Mouse (Mus musculus) MN1 (cell line): ENCODE data around the gene Nfia.
A peak's percentile ranks its signal among the peaks of the same experiment; 100 is the strongest.

Experiments used
- DNase-seq: peaks from one replicate; pipeline ENCODE4 v3.0.0-alpha.2; 2016; ENCODE audit warnings: low spot score

Gene Nfia

DNA sequence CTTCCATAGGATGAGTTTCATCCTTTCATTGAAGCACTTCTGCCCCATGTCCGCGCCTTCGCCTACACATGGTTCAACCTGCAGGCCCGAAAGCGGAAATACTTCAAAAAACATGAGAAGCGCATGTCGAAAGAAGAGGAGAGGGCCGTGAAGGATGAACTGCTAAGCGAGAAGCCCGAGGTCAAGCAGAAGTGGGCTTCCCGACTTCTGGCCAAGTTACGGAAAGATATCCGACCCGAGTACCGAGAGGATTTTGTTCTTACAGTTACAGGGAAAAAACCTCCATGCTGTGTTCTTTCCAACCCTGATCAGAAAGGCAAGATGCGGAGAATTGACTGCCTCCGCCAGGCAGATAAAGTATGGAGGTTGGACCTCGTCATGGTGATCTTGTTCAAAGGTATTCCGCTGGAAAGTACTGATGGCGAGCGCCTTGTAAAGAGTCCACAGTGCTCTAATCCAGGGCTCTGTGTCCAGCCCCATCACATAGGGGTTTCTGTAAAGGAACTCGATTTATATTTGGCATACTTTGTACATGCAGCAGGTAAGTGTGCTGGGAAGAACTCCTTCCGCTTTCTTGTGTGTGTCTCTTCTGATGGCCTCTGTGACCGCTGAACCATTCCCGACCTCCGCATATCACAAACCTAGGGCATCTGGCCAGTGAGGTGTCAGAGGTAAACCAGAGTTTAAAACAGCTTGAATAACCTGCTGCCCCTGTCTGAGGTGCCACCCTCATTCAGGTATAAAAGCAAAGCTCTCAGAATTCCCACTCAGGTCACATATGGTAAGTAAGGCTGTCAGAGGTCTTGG, 10.7 kb downstream of the Nfia start:
- no peak for DNase-seq

DNA sequence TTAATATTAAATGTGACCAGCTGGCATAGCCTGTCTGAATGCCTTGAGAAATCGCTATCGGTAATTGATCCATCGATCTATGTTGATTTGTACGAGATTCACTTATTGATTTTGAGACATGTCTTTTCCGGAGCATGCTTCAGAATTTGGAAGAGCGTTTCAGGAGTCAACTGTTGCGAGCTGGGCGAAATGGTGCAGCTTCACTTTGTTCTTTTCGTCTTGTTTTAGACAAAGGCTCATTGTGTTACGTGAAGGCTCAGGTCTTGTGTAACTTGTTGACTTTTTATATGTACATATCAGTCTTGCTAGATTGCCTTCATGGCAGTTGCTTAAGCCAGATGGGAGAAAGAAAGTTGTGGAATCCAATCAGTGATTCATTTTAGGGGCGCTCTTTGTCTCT, 11.7 kb downstream of the Nfia start:
- no peak for DNase-seq

DNA sequence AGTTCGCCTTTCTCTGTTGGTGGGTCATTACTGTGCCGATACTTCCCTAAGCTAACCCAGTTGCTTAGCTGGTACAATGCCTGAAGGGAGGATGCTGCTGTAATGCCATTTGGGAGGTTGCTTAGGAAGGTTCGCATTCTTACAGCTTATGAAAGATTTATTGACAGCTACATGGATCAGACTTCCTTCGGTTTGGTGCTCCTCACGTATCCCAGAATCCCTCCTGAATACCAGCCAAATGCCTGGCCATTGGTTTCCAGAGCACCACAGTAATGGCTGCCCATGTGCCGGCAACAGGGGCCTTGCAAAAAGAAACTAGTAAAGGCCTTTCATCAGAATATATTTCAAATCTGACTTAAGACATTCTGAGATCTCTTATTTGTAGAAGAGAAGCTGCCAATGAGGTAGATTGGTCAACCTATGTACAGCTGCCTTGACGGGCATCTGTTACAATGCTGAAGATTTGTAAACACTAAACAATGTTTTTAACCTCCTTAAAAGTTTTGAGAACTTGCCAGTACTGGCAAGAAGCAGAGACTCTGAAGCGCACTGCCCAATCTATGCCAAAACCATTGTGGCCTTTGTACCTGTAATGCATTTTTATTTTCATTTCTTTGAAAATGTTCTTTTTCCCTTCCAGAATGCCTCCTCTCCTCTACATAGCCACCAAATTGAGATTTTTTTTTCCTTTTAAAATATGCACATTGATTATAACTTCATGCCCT, 13.2 kb downstream of the Nfia start:
- no peak for DNase-seq

DNA sequence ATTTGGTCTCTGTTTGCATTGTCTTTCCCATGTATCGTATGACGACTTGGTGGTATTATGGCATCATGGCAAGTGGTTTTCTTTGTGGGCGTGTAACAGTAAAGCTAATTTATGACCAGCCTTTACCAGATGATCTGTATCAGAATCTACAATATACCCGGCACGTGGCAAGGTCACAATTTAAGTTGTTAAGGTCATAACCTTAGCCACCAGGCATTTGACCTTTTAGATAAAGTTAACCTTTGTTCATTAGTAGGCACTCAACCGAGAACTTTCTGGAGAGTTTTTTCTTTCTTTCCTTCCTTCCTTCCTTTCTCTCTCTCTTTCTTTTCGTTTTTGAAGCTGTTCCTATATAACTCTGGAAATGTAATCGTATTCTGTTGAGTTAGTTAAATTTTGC, 14.0 kb downstream of the Nfia start:
- DNase-seq: no peak

DNA sequence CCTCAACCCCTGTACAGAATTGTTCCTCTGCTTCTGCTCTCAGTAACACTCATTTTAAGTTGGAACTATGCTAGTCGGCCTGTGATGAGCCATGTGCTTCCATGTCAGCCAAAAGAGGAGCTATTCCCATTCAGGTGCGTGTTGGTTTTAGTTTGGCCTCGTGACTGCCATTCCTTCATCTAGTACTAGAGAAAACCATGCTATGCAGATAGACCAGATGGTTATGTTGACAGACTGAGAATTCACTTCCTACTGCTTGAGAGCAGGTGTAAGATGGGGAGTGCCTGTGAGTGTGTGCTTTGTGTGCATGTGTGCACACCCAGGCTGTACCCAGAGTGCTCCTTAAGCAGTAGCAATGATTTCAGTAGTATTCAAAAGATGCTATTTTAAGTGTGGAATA, 15.0 kb downstream of the Nfia start:
- no peak for DNase-seq

DNA sequence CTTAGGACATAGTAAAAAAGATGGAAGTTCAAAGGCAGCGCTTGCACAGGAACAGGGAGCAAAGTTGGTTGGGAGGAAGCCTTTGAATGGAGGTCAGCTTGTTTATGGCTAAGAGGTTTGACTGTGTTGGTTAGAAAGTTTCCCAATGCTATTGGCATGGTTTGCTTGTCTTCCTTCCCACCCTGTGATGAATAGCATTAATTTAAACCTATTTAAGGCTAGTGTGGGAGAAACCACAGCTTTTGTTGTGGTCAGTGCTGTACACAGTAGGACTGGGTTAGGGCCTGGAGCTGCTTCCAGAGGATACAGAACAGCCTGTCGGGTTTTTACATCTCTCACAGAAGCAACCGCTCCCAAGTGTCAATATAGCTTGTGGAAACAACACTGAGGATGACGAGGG, 16.0 kb downstream of the Nfia start:
- no peak for DNase-seq

DNA sequence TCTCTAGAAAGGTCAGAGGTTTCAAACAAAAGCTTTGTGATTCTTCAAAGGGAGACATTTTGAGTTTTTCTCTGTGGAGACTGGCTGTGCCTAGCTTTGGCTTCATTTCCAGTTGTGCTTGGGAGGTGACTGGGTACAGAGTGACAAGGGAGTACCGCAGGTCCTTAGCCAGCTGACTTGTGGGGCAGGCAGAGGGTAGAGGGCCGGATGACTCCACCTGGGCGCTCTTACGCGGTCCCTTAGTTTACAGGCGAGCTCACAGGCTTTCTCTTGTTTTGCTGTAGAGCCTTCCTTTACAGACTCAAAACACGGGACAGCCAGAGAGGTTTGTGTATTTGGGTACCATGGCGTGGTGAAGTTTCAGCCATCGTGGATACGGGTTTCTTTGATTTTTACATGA, 21.4 kb downstream of the Nfia start:
- DNase-seq: no peak

DNA sequence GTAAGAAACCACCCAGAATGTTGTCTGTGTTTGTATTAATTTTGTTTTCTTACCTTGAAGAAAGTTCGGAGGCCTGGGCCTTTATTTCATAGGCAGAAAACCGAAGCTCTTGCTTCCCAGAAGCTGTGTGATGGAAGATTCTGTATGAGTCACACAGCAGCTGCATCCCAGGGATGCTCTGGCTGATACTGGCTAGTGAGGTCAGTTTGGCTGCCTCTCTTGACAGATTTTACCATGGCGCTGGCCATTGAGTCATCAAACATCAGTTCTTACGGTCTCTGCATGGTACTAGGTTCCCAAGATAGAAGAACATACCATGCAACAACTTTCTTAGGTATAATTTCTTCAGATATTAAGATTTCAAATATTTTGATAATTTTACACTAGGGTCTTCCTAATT, 22.3 kb downstream of the Nfia start:
- peak; percentile 43 for DNase-seq

DNA sequence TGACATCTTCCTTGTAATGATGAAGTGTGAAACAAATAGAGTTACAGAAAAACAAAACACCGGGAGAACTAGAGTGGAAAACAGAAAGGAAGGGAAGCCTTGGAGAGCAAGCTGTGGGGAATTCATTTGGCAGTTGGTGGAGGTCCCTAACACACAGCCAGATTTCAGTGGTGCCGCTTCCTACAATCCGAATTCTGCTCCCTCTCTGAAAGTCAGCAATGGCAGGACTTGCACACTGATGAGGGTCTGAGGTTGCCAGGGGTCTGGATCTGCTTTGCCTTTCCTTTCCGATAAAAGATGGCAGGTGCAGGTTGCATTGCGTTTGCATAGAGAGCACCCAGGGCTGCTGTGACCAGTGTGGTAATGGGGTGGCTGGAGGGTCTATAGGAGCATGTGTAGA, 23.4 kb downstream of the Nfia start:
- no peak for DNase-seq

DNA sequence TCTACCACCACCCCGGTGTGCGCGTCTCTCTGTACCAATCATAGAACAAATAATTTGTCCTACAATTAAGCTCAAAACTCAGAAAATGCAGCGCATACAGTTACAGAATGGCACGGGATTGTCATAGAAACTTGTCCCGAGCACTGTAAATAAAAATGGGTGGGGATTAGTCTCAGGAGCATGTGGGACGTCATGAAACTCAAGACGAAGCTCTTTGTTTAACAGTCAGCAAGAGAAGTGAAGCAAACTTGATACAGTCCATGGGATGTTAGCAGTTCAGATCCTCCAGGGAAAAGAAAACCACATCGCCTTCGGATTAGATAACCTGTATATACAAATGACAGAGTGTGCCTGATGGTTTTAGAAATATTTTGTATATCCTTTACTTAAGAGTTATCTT, 24.0 kb downstream of the Nfia start:
- DNase-seq: no peak

DNA sequence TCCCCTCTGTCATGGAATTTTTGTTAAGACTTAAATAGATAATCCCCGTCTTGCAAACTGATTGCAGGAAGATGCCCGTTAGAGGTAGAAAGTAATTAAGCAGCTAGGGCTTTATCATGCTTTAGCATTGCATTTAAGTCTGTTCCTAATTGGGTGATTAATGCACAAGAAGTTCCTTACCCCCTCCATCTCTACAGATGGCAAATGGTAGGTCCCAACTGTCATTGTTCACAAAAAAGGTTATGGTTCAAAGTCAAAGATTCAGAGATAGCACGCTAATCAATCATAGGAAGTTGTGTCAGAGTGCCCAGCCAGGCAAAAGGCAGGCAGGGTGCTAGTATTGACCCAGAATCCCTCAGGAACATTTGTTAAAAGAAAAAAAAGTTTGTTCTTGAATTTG, 31.3 kb downstream of the Nfia start:
- DNase-seq: no peak

DNA sequence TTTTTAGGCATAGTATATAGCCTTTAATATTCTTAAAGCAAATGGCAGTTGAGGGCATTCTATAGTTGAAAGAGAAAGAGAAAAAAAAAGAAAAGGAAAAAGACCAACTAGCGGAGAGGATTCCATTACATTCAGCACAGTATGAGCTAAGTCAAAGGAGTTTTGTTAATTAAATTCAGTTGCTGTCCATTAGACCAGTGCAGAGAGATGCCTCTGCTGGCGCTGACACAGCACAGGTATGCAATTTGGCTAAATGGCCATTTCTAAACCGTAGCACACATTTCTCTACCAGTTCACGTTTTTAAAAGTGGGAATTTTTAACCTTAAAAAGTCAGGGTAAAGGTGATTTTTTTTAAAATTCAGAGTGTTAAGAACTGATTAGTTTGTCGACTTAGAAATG, 32.1 kb downstream of the Nfia start:
- DNase-seq: no peak

DNA sequence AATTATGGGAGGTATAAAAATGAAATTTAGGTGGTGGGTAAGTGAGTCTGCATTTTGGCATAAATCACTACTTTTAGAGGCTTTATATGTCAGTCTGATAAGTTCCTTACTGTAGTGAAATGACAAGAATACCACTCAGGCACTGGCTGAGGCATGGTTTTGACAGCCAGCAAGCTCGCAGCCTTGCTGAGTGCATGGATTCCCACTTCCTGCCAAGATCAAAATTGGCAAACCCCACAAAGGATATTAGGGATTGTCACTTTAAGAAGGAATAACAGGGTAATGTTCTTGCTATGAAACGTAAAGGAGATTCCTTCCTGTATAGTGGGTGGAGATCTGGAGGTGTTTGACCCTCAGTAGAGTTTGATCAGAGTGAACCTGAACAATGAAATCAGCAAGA, 32.7 kb downstream of the Nfia start:
- no peak for DNase-seq

DNA sequence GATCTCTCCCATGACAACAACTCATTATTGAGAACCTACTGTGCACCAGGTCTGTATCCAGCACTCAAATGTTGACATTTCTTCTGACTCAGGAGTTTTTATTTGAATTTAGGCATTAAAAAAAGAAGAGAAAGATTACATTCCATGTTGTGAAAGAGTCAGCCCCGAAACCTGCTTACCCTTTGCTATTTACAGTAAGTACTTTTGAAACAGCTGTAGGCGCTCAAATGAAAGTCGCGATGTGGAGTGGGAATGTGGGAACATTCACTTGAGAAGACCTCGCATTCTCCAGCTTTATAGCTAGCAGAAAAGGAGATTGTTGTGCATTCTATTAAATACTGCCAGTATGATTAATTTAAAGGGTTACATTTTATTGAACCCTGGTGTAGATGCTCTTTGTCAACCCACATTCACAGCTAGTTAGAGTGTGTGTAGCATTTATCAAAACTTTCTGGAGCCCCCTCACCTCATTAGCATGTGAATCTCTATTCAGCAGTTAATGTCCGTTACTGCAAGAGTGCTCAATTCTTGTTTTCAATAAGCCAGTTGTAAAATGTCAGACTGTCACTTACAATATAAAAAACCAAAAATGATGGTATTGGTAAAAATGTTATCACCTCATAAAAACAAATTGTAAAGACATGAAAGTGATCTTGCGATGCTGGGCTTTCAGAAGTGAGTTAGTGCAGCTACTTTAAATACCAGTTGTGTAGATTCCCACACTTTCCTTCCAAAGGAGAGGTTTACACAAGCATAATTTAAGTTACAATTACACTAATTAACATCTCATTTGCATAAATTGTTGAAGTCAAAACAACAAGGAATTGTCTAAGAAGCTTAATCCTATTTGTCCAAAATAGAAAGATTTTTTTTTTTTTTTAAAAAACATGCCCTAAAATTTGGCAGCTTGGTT, 33.6 kb downstream of the Nfia start:
- DNase-seq: no peak

DNA sequence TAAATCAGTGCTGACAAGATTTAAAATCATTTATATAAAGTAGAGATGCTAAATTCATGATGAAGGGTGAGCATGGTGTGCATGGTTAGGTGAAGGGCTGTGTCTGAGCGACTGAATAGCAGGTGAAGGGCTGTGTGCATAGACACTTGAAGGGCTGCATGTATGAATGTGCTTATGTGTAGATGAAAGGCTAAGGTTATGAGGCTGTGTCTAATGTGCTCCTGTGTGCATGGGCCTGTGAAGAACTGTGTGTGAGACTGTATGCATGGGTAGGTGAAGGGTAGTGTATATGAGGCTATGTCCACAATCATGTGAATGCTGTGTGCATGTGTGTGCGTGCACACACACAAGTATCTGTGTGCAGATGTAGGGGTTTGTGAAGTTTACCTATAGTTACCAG, 34.4 kb downstream of the Nfia start:
- no peak for DNase-seq

DNA sequence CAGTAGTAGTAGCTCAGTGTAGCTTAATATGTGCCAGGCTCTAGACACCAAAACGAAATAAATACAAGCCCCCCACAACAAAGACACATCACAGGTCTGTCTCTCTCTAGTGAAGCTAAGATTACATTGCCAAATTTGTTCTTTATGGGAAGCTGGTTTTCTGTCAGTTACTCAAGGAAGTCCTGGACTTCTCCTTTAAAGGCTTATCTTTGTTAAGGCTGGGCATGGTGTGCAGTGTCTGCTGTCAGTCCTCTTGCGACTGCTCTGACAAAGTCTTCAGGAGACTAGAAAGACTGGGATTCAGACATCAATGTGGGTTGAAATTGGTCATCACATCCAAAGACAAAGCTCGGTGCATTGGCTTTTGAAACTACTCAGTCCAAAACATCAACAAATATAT, 36.4 kb downstream of the Nfia start:
- DNase-seq: no peak

DNA sequence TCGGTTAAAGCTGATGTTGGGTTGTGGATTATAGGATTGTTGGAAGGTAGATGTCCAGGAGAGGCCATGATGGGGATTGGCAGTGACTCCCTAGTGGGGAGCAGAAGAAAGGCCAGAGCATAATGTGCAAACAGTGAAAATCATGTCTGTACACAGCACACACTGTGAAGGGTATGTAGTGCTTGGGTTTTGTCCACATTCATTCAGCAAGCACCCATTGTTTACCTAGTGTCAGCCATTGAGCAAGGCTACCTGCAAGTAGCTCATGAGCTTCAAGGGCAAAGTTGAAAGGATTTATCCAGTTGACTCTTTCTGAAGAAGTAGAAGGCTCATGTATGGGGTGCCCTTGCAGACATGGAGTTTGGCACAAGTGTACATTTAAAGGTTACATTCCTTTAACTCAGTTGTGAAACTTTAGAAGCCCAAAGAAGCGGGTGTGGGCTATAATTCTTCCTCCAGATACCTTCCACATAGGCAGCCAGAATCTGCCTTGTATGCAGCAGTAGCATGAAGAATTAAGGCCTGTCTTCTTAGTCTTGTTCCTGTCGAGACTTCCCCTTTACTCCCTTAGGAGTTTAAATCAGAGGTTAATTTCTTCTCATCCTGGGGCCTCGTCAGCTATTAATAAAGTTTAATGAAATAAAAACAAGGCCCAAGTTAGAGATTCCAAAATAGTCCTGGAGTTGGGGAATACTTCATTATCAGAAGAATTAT, 37.2 kb downstream of the Nfia start:
- no peak for DNase-seq

DNA sequence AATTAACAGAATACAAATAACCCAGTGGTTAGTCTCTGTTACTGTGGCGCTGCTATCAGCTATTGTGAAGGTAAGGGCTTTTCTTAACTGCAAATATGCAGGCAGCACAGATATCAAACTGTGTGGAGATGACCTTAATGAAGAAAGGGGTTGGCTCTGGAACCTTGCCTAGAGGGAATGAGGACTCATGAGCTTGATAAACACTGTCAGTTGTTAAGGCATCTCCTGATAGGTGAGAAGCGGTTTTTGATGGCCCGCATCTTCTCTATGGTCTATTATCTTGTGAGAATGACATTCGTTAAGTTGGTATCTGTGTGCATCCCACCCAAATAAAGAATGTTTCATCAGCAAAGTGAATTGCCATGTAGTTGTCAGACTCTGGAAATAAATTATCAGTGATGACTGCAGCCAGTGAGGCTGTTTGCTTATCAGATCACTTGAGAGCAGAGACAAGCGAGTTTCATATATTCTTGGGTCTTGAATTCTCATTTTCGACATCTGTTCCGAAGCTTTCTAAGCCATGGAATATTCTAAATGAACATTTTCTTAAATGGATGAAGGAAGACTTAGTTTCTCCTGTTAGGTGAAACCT, 37.9 kb downstream of the Nfia start:
- no peak for DNase-seq

DNA sequence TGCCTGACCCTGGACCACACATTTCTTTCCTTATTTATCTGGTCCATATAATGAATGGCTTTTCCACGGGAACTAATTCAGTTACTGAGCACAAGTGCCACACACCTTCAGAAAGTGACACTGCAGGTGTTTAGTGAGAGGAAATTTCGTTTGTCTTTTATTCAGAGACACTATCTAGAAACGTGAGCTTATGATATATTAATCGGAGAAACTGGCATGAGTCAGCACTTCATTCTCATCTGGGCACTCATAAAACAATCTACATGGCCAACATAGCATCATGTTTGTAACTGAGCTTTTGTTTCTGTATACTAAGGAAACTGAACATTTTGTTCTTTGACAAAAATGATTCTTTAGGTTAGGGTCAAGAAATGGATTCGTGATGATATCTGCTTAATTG, 40.5 kb downstream of the Nfia start:
- no peak for DNase-seq

DNA sequence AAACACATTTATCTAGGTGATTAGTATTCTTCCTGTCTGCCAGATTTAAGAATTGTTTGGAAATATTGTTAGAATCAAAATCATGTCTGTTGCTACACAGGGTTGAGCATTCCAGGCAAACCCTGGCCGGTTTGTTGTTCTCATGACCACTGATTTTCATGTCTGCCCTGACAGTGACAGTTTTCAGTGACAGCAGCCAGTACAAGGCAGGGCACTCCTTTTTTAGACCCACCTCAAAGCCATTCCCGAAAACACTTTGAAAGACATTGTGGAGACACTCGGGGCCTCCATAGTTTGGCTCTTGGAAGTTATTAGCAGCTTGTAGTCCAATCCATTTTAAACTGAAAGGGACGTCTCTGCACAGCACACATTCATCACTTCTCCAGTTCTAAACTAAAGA, 41.5 kb downstream of the Nfia start:
- DNase-seq: no peak

DNA sequence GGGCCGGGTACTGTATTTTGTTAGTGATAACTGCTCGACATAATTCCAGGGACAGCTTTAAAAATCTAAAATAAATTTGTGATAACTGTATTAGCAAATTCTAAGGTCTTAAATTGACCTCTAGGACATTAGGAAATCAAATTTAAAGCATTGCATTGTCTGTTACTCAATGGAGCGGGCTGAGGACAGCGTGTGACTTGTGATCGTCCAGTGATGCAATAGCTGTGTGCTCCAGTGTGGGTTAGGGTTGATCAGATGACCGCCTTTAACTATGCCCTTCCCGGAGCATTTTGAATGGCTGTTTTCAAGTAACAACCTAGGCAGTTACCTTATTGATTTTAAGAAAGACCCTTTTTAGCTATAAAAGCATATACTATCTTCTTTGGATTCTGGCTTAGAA, 42.0 kb downstream of the Nfia start:
- no peak for DNase-seq

DNA sequence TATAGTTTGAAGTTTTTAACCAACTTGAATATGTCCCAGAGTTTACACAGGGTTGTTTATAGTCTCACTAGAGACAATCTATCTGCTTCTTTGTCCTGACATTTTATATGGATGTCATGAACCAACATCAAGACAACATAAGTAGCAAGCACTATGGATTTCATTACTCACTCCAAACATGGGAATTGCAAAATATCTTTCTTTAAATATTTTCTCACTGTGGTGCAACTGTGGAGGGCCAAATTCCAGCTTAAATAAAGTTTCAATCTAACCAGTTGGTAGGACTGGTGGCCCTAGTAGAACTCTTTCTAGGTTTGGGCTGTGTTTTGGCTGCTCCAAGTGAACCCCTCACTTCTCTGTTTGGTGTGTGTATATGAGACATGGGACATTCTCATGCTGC, 43.5 kb downstream of the Nfia start:
- no peak for DNase-seq
